Mouse (Mus musculus) forebrain, embryonic 16.5 days (tissue): ENCODE measurements around the gene Glrx. TPM values are rescaled to one million over a fixed set of nuclear protein-coding genes. Genes with fewer than 3 reads are reported as not detected.
A peak's percentile ranks its signal among the peaks of the same experiment; 100 is the strongest.

Experiments used
- ATAC-seq: fragments of 200-750 bp; cut with Nextera tagmentation; 2 replicates; pipeline ENCODE4 v1.8.0; 2017; ENCODE audit warnings: mild to moderate bottlenecking, moderate library complexity
- H3K27ac ChIP-seq: fragments of 300-500 bp; sonication (generic); 2 replicates; pipeline ENCODE4 v1.5.1; 2014; ENCODE audit warnings: low read length, control low read depth
- H3K27me3 ChIP-seq: fragments of 300-500 bp; sonication (generic); replicated peaks from 2 replicates; pipeline ENCODE4 v1.6.1; 2014; ENCODE audit warnings: low read length; ENCODE audit not compliant: control insufficient read depth, insufficient read depth
- H3K36me3 ChIP-seq: fragments of 300-500 bp; sonication (generic); 2 replicates; pipeline ENCODE4 v1.6.1; 2014; ENCODE audit not compliant: control insufficient read depth, insufficient read depth
- H3K4me1 ChIP-seq: fragments of 300-500 bp; sonication (generic); replicated peaks from 2 replicates; pipeline ENCODE4 v1.6.1; 2014; ENCODE audit warnings: low read length; ENCODE audit not compliant: control insufficient read depth, insufficient read depth
- H3K4me2 ChIP-seq: fragments of 300-500 bp; sonication (generic); 2 replicates; pipeline ENCODE4 v1.6.1; 2014; ENCODE audit warnings: mild to moderate bottlenecking, low read length, control low read depth
- H3K4me3 ChIP-seq: fragments of 300-500 bp; sonication (generic); replicated peaks from 2 replicates; pipeline ENCODE4 v1.5.1; 2014; ENCODE audit warnings: mild to moderate bottlenecking, low read length, control low read depth
- H3K9ac ChIP-seq: fragments of 300-500 bp; sonication (generic); replicated peaks from 2 replicates; pipeline ENCODE4 v1.6.1; 2014; ENCODE audit warnings: low read depth, low read length, control low read depth
- H3K9me3 ChIP-seq: fragments of 300-500 bp; sonication (generic); 2 replicates; pipeline ENCODE4 v1.6.1; 2016; ENCODE audit warnings: low read length; ENCODE audit not compliant: control insufficient read depth
- WGBS: fragments of 180-500 bp; shearing (Covaris S2); extraction: QIAGEN DNeasy Blood & Tissue Kit; methylation state at CpG from one replicate; pipeline ENCODE4 v1.1.7; 2014; 5-methylcytosine and 5-hydroxymethylcytosine counted together
- polyA plus RNA-seq: library from polyadenylated mRNA; unstranded; fragments of >200 nt; fragmentation: Nextera tagmentation; extraction: Ambion mirVana; gene quantifications from 2 replicates; pipeline ENCODE4 v1.2.1, GENCODE M21; 2015

The Glrx gene
- polyA plus RNA-seq, 1 experiment from 2014 or later: 30.4 TPM

DNA sequence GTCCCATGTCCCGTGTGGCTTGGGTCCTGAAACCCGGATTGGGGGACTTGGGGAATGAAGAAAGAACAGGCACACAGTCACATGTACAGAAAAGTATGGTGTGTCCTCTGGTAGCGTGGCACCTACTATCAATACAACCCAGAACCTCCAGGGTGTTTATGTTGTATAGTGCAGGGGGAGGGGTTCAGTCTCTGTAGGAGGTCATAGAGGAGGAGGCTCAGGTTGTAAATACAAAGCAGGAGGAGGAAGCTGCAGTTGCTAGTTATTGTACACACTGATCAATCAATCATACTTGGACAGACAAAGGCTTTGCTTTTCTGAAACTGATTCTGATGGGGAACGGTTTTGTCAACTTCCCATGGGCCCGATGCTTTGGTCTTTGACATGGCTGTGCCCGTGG is 8.0 kb upstream of the Glrx start:
- H3K27ac ChIP-seq: no peak overlapping the region
- no peak for ATAC-seq
- H3K4me2 ChIP-seq: no peak overlapping the region
- H3K36me3 ChIP-seq: no peaks in the 10 kb centered on the region
- 78% methylated on average over 6 of the region's 6 CpGs for WGBS
- no peaks in the 10 kb centered on the region for H3K9me3 ChIP-seq
- no peak overlapping the region for H3K9ac ChIP-seq
- H3K4me1 ChIP-seq: no peaks in the 10 kb centered on the region
- no peak overlapping the region for H3K4me3 ChIP-seq
- no peaks in the 10 kb centered on the region for H3K27me3 ChIP-seq

DNA sequence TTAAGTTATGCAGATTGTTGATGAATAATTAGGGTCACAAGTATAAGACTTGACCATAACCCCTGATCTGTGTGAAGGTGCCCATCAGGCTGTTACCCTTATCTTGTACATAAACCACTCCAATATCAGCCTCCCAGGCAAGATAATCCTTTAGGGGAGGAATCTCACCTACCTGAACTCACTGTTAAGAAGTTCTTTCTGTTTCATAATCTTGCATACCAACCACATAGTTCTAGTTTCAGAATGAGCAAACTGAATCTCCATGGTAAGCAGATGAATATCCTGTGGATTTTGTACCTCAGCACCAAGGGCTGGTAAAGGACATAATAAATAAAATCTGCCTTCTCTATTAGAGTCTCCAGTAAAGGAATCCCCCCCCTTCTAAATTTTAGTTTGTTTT is 7.0 kb upstream of the Glrx start:
- H3K27ac ChIP-seq: no peak overlapping the region
- no peaks in the 10 kb centered on the region for H3K36me3 ChIP-seq

DNA sequence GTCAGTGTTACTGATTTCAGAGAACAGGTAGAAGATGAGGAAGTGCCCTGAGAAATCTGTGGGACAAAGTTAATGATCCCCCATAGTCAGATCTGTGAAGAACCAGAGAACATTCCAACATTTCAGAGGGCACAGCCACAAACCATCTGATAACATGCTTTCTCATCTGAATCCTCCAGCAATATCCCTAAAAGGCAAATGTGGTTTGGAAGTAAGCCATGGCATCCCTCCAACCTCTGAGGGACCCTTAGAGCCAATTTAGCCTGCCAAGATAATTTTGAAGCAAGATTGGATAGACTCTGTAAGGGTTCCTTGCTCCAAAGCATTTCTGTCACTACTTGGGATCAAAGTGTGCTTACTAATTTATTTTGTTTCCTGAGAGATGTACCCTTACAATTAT is 6.2 kb upstream of the Glrx start:
- Histone ChIP-seq H3K4me3 (no peak overlapping the region), H3K36me3 (no peaks in the 10 kb centered on the region), H3K4me2 (no peak overlapping the region), H3K9me3 (no peaks in the 10 kb centered on the region), H3K27ac (no peak overlapping the region), H3K27me3 (no peaks in the 10 kb centered on the region), H3K4me1 (no peaks in the 10 kb centered on the region), H3K9ac (no peak overlapping the region)
- peak; percentile 78 for ATAC-seq

More for the DNA sequence above, 7.0 kb upstream of the Glrx start:
- H3K9ac ChIP-seq: no peak overlapping the region
- no peaks in the 10 kb centered on the region for H3K4me1 ChIP-seq
- no peaks in the 10 kb centered on the region for H3K9me3 ChIP-seq
- no peak overlapping the region for H3K4me2 ChIP-seq
- no peak for ATAC-seq
- H3K27me3 ChIP-seq: no peaks in the 10 kb centered on the region
- no peak overlapping the region for H3K4me3 ChIP-seq

DNA sequence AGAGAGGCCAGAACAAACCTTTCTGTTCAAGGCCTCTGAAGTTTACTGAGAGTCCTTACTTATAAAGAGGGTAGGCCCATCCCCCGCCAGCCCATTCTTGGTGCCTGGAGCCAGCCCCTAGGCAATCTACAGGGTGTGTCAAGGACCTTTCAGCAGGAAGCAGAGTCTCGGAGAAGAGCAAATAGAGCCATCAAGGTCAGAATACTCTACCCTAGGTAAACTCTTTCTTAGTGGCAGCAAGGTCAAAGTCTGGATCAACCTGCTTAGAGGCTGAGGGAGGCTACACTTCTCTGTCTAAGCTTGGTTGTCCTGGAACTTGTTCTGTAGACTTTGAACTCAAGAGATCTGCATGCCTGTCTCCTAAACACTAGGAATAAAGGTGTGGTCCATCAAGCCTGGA is 4.2 kb upstream of the Glrx start:
- Histone ChIP-seq H3K4me1 (peaks cover 4% of the 10 kb centered on the region), H3K27ac (no peak overlapping the region), H3K9ac (no peak overlapping the region), H3K9me3 (no peaks in the 10 kb centered on the region), H3K36me3 (no peaks in the 10 kb centered on the region), H3K4me3 (no peak overlapping the region), H3K27me3 (no peaks in the 10 kb centered on the region), H3K4me2 (no peak overlapping the region)
- no peak for ATAC-seq
- 79% methylated on average over 2 of the region's 2 CpGs for WGBS

DNA sequence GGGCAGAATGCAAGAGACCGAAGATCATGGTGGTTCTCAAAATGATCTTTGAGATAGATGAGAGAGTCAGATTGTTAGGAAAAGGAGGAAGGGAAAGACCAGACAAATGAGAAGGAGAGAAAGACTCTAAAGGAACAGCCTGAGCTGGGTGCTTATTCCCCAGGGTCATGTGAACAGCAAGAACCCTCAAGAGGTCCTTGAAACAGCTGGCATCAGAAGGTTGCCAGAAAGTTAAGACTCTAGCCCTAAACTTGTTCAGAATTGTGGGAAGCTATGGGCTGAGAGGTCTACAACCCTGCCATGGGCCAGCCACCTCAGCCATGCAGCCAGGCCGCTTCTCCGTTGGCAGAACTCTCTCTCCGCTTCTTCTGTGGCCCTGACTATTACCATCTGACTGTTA is 1.2 kb upstream of the Glrx start:
- Histone ChIP-seq H3K9ac (no peak overlapping the region), H3K27me3 (no peaks in the 10 kb centered on the region), H3K36me3 (no peaks in the 10 kb centered on the region), H3K4me2 (no peak overlapping the region), H3K4me1 (peaks cover 19% of the 10 kb centered on the region), H3K4me3 (no peak overlapping the region), H3K9me3 (no peaks in the 10 kb centered on the region), H3K27ac (no peak overlapping the region)
- no peak for ATAC-seq
- 98% methylated on average over 4 of the region's 4 CpGs for WGBS

DNA sequence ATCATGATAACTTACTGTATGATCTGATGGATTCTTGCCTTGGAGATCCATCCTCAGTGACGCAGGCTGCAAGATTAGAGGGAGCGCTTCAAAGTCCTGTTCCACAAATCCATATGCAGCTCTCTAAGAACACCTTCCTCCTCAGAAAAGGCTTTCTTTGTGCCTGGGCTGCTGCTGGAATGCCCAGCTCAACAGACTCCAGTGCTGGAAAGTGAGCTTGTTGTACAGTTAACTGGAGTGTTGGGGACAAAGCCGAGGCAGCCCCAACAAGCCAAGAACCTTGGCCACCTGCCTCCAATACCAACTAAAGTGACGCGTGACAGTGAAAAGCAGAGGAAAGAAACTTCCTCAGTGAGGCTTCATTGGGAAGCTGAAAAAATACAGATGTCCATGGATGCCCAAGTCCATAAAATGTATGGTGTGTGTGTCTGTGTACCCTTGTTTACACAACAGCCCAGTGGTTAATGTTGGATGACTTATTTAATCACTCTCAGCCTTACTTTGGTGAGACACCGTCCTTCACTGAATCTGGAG is 1.2 kb downstream of the Glrx start:
- Histone ChIP-seq H3K4me1 (peaks cover 19% of the 10 kb centered on the region), H3K27me3 (no peaks in the 10 kb centered on the region), H3K9ac (peak overlapping the region; percentile 63), H3K4me2 (peak overlapping the region; percentile 62), H3K27ac (no peak overlapping the region), H3K9me3 (no peaks in the 10 kb centered on the region), H3K4me3 (peak overlapping the region; percentile 47), H3K36me3 (no peaks in the 10 kb centered on the region)
- ATAC-seq: peak; percentile 16; the same call in 1 of the 2 replicates
- WGBS: 48% methylated on average over 6 of the region's 6 CpGs

DNA sequence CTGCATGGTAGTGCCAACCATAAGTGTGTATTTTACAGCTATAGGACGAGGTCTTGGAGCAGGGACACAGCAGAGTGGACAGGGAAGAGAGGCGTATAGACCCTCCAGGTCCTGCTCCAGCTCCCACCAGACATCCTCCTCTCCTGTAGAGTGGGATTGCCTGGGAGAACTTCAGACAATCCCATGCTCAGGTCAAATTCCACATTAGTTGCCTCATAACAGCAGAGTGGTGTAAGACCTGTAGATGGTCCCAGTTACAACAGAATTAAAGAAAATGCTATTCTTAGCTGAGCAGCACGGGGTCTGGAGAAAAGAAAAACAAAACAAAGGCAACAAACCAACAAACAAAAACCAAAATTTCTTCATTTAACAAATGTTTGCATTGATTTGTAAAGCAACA is 2.3 kb downstream of the Glrx start:
- Histone ChIP-seq H3K9ac (no peak overlapping the region), H3K36me3 (no peaks in the 10 kb centered on the region), H3K27me3 (no peaks in the 10 kb centered on the region), H3K4me3 (no peak overlapping the region), H3K27ac (no peak overlapping the region), H3K9me3 (no peaks in the 10 kb centered on the region), H3K4me2 (no peak overlapping the region), H3K4me1 (peaks cover 19% of the 10 kb centered on the region)
- WGBS: 80% methylated on average over 3 of the region's 3 CpGs
- ATAC-seq: no peak

DNA sequence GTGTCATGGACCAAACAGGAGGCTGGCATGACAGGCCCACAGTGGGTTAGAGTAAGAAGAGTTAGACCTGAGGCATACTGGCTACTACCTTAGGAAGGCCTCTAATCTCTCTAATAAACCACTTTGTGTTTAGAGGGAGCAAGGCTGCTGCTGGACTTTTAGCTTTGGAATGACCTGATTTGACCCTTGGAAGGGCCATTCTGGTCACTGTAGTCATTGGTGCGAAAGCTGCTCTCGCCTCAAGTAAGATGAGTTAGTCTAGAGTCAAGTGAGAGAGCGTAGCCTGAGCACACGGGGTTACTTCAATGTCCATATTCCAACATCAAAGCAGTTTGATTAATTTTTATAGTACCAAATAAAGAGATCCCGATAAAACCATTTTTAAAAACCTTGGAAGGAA is 3.7 kb downstream of the Glrx start:
- H3K36me3 ChIP-seq: no peaks in the 10 kb centered on the region
- no peak overlapping the region for H3K27ac ChIP-seq
- H3K27me3 ChIP-seq: no peaks in the 10 kb centered on the region
- no peak for ATAC-seq
- H3K9me3 ChIP-seq: no peaks in the 10 kb centered on the region
- WGBS: 96% methylated on average over 5 of the region's 5 CpGs
- no peak overlapping the region for H3K4me2 ChIP-seq
- no peak overlapping the region for H3K9ac ChIP-seq
- no peak overlapping the region for H3K4me3 ChIP-seq
- H3K4me1 ChIP-seq: peaks cover 19% of the 10 kb centered on the region

DNA sequence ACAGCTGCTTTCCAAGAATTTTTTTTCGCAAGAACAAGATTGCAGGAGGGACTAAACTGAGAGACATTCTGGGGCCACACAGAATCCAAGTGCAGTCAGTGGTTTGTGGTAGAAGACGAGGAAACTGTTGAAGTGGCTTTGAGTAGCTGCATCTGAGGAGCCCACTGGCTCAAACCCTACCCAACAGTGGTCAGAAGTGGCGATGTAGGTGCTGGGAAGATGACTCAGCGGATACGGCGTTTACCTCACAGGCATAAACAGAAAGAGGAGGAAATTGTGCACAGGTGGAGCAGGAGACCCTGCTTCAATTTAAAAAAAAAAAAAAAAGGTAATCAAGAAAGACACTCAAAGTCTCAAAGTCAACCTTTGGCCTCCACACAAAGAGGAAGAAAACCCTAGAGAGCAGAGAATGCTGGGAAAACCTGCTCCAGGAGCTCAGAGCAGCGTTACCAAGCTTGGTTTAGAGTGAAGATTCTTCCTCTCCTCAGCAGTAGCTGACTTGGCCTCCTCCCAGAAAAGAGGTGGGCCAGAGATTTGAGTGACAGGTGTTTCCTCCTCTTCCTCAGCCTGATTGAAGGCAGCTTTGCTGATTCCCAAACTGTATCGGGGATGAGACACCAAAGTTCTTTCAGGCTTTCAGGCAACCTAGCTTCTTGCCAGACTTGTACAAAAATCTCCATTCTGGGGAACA is 4.5 kb downstream of the Glrx start:
- Histone ChIP-seq H3K36me3 (no peaks in the 10 kb centered on the region), H3K4me3 (no peak overlapping the region), H3K27ac (no peak overlapping the region), H3K4me2 (no peak overlapping the region), H3K9ac (no peak overlapping the region), H3K9me3 (no peaks in the 10 kb centered on the region), H3K4me1 (peaks cover 19% of the 10 kb centered on the region), H3K27me3 (no peaks in the 10 kb centered on the region)
- WGBS: 85% methylated on average over 8 of the region's 8 CpGs
- ATAC-seq: no peak
